Mouse (Mus musculus): ENCODE results near the gene Arhgef18.

The Arhgef18 gene

DNA sequence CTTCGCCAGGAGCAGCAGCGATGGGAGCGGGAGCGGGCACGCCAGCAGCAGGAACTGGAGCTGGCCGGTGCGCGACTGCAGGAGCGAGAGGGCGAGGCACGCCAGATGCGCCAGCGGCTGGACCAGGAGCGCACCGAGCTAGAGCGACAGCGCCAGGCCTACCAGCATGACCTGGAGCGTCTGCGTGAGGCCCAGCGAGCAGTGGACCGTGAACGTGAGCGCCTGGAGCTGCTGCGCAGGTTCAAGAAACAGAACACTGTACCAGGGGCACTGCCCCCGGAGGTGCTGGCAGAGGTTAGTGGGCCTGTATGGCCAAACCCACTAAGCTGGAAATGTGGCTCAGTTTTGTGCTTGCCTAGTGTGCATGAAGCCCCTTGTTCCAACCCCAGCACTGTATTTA, 59.2 kb downstream of the Arhgef18 start:
- no peak for DNase-seq (ENCODE audit: low spot score in 2 of 2)

DNA sequence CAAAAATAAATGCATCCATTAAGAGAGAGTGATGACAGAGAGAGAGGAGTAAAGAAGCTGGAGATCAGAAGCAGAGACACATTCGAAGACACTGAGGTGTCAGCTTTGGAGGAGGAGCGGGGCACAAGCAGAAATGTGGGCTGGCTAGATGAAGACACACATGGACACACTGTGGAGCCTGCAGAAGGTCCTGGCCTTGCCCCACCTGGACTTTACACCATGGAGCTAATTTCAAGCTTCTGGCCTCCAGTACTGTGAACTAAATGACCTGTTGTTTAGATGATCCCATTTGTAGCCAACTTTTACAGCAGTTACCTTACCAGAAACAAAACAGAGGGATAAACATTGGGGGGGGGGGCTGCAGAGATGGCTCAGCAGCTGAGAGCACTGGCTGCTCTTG, 70.4 kb downstream of the Arhgef18 start:
- DNase-seq (ENCODE audit: low spot score in 2 of 2), result no peak

DNA sequence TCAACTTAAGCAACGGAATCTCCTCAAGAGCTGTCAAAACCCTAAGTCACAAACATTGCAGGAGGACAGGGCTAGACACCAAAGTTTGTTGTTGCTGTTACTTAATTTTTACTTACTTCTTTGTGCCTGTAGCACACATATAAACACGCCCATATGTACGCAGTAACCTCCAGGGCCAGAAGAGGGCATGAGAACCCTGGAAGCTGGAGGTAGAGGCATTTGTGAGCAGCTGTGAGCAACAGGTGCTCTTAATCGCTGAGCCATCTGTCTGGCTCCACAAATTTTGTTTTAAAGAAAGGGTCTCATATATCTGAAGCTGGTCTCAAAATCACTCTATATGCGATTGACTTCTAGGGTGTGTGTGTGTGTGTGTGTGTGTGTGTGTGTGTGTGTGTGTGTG, 71.5 kb downstream of the Arhgef18 start:
- no peak for DNase-seq (ENCODE audit: low spot score in 2 of 2)

DNA sequence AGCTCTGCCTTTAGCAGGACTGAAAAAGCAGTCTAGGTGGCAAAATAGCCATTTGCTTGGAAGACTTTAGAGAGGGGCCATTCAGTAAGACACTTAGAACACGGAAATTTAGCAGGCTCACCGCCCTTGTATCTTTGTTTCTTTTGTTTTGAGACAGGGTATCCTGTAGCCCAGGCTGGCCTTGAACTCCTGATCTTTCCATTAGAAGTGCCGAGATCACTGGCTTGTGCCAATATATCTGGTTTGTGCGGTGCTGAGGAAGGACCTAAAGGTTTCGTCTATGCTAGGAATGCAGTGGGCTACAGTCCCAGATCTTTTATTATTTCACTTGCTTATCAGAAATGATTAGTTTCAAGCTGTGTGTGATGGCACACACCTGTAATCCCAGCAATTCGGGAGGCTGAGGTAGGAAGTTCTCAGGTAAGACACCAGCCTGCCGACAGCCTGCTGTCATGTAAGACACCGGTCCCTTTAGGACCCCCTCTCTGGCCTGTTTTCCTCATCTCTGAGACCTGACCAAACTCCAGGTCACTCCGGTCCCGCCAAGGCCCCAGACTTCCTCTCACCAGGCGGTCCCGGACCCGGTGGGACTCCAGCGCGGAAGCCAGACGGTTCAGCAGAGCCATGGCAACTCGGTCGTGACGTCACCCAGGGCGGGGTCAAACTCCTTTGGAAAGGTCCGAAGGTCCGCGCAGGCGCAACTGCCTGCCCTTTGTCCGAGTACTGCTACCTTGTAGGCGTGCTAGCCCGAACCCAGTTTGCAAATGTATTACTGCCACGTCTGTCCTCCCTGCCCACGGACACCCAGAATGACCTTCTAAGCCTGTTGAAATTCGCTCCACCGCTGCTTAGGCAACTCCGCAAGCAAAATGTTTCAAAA, 74.4 kb downstream of the Arhgef18 start, which contains the start of gene Pex11g:
TSS of gene Pex11g (minus strand) at position 675 of the 880 bp plus-strand sequence.
- DNase-seq (ENCODE audit: low spot score in 2 of 2), result peak; percentile 85 to 86

DNA sequence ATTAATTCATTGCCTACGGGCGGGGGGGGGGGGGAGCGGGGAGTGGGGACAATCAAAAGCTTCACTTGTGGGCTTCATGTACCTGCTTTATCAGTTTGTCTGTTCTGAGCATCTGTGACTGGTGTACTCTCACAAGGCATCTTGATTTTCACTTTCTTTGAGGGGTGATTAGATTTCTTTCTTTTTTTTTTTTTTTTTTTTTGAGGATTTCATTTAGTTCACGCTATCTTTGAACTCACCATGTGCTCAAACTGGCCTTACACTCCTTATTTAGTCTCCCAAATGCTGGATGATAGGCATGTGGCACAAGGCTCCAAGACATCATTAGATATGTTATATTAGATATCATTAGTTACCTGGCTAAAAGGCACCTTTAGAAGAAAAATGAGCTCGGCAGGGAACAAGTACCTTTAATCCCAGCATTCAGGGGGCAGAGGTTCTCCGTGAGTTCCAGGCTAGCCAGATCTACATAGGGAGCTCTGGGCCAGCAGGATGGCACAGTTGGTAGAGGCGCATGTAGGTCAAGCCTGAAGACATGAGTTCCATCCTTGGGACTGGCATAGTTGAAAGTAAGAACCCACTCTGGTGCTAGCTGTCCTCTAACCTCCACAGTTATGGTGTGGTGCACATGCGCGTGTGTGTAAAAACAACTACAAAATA, 75.2 kb downstream of the Arhgef18 start:
- DNase-seq (ENCODE audit: low spot score in 2 of 2), result no peak

DNA sequence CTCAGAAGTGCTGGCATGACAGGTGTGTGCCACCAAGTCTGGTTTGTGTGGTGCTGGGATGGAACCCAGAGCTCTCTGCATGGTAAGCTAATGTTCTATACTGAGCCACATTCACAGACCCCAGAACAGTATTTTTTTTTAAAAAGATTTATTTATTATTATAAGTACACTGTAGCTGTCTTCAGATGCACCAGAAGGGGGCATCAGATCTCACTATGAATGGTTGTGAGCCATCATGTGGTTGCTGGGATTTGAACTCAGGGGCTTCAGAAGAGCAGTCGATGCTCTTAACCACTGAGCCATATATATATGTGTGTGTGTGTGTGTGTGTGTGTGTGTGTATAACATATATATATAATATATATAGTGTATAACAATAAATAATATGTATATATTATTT, 76.0 kb downstream of the Arhgef18 start:
- DNase-seq (ENCODE audit: low spot score in 2 of 2), result no peak

DNA sequence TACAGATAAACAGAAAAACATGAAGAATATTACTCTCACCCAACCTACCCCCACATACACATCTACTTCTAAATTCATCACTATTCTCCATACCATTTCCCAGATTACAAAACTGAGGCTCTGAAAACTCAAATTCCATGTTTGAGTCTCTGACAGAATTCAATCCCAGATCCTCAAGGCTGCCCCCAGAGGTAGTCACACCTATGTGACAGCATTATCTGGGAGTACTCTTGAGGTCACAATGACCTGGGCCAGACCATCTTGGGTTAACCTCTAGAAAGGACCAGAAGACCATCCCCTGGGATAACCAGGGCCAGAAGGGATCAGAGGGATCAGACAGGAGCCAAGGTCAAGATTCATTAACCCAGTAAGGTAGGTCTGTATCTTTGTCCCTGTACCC, 77.8 kb downstream of the Arhgef18 start, which contains the start of gene Tex45:
TSS of gene Tex45 (plus strand) at position 301 of the 400 bp plus-strand sequence.
- no peak for DNase-seq (ENCODE audit: low spot score in 2 of 2)

DNA sequence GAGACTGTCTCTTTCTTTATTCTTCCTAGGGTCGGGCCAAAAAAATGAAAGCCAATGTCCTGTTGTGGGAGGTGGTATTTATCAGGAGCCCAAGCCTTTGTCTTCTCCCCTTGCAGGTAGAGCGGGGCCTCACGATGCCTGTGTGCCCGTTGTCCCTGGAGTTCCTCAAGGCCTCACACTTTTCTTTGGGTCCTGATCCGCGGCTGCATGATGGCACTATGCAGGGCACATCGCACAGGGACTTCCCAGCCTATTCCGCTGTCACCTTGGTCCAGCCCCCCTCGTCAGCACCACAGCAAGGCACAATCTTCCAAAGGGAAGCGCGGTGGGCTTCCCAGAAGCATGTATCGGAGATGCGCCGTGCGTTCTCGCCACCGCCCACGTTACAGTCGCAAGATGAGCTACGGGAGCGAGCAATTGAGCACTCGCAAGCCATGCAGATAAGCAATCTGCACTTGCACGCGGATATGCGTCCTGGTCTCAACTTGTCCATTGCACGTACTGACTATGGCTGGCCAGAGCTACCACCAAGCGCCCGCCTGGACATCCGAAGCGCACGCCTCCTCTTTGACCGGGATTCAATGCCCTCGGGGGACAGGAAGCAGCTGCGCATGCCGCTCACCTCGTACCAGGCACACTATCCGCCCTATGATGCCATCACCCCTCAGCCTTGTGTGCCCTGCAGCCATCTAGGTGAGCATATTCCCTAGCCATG, 83.1 kb downstream of the Arhgef18 start:
- DNase-seq (ENCODE audit: low spot score in 2 of 2), result no peak

DNA sequence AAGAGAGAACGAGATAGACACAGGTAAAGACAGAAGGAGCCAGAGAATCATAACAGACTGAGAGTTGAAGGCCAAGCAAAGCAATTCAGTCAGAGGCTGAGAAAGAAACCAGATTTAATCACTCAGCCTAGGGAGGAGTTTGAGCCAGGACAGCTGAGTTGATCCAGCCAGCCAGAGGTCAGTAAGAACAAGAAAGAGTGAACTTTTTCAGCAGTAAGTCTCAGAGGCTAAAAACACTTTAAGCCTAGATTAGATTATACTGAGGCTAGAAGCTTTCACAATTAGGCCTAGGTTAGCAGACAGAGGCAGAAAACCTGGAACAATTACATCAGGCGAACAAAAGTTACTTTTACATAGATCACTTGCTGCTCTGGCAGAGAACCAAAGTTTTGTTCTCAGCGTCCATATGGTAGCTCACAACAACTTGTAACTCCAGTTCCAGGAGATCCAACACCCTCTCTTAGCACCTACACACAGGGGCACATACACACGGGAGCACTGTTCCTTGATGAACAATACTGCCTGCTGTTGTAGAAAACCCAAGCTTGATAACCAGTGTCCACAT, 87.5 kb downstream of the Arhgef18 start:
- DNase-seq (ENCODE audit: low spot score in 2 of 2), result no peak

DNA sequence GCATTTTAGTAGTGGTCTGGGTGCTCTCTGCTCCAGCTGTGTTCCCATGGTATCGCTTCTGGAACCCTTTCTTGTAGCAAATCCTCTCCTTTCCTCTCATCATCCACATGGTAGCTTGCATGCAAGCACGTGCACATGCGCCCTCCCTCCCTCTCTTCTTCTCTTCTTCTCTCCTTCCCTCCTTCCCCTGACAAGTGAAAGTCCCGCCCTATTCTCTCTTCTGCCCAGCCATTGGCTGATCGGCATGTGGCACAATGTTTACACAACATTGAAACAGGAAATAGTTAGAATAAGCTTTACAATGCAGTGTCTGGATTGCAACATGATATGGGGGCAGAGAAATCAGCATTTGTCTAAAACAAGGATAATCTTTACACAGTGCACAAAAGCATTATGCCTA, 88.8 kb downstream of the Arhgef18 start:
- DNase-seq (ENCODE audit: low spot score in 2 of 2), result no peak

DNA sequence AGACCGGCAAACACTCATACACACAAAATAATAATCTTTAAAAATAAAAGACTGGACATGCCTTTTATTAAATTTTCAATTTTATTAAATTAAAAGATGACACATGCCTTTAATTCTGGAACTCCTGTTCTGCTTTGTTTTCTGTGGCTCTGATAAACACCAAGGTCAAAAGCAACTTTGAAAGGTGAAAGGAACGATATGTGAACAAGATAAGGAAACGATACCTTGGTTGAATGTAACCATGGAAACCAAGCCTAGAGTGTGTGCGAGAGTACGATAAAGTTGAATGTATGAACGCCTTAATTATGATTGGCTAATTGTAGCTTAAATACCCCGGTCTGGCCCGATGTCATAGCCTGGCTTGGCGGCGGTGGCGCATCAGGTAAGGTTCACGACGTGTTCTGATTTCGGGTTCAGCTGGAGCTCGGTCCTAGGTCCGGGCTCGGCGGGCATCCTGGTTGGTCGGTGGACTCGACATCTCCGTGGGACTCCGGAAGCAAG, 89.5 kb downstream of the Arhgef18 start:
- DNase-seq (ENCODE audit: low spot score in 2 of 2), result no peak

DNA sequence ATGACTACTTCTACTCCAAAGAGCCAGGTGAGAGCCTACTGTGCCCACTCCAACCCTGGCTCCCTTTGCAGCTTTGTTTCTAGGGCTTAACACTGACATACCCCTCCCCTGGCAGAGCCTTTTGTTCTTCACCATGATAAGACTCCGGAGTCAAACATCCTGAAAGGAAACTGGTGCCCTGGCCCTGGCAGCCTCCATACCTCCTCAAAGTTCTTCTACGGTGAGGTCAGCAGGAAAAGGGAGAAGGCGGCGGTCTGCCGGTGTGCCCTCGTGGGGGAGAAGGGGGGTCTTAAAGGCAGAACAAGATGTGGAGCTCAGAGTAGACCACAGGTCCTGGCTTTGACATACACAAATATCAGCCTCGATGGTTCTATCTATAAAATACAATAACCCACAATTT, 90.7 kb downstream of the Arhgef18 start:
- no peak for DNase-seq (ENCODE audit: low spot score in 2 of 2)

DNA sequence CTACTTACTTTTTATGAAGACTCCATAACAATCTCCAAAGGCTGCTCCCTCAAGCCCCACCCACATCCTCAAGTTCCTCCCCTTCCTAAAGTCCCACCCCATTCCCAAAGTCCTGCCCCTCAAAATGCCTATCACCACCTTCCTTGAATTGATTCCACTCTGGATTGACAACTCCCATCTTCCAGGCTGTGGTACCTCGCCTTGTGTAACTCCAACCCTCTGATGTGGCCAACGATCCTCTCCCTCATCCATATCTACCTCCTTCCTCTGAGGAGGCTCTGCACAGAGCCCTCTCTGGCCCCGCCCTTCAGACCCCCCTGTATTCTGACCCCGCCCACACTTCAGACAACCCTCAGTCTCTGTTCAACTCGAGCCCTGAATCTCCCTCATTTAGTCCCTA, 92.4 kb downstream of the Arhgef18 start:
- DNase-seq (ENCODE audit: low spot score in 2 of 2), result no peak

DNA sequence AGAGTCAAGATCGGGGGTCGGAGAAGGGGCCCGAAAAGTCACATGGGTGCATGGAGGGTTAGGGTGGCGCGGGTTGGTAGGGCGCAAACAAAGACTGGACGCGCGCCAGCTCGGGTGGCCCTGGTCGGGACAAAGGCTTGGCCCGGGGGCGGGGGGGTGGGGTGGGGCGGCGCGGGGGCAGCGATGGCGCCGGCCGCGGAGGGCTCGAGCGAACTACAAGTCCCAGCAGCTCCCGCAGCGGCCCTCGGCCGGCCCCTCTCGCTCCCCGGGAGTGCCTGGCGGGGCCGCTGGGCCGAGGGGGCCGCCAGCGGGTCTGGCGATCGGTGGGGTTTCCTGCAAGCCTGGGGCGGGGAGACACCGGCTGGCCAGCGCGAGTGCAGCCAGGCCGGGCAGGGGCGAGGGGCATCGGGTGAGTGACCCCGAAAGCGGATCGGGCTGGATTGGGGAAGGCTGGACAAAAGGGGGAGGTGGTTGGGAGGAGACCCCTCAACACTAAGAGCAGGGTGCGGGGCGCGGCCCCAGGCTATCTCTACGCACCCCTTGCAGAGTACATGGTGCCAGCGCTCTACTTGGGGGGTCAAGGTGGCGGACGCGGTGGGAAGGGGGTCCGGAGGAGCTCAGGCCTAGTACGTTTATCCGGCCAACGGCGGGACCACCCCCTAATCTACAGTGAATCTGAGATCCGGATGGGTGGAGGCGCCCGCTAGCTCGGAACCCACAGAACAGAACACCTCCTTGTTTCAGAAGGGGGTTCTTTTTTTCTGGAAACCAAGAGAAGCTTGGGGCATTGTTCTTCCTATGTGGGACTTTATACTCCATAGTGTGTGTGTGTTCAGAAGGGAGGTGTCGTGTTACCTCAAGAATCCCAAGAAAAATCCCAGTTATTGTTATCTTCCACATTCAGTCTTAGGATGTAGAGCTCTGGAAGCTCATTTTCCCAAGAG, 100.4 kb downstream of the Arhgef18 start, which contains the start of gene Zfp358:
TSS of gene Zfp358 (plus strand) at position 238 of the 944 bp plus-strand sequence.
- DNase-seq (ENCODE audit: low spot score in 2 of 2), result peak; percentile 49 to 64

DNA sequence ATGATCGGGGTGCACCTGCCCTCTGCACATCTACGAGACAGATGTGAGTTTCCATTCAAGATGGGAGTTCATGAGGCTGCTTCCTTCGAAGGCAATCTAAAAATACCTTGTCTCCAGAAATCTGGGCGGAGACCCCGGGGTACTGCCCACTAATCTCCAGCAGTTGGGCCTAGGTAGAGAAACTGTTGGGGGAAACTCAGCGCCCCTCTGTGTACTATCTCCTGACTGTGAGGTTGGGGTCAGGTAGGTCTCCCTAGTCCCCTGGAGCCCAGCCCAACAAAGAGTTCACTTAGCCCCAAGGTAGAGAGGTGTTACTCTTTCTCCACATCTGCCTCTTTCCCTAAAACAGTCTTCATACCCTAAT, 101.0 kb downstream of the Arhgef18 start:
- DNase-seq (ENCODE audit: low spot score in 2 of 2), result no peak

DNA sequence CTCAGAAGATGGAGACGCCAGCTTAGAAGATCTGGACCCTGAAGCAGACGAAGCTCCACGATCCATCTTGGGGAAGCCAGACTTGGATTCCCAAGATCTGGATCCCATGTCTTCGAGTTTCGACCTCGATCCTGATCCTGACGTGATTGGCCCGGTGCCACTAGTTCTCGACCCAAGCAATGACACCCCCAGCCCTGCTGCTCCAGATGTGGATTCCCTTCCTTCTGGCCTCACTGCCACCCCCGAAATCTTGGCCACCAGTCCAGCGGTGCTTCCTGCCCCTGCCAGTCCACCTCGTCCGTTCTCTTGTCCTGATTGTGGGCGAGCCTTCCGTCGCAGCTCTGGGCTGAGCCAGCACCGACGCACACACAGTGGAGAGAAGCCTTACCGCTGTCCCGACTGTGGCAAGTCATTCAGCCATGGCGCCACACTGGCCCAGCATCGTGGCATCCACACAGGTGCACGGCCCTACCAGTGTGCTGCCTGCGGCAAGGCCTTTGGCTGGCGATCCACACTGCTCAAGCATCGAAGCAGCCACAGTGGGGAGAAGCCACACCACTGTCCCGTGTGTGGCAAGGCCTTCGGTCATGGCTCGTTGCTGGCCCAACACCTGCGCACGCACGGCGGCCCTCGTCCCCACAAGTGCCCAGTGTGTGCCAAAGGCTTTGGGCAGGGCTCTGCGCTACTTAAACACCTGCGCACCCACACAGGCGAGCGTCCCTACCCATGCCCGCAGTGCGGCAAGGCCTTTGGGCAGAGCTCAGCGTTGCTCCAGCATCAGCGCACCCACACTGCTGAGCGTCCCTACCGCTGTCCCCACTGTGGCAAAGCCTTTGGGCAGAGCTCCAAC, 103.0 kb downstream of the Arhgef18 start:
- DNase-seq (ENCODE audit: low spot score in 2 of 2), result no peak

DNA sequence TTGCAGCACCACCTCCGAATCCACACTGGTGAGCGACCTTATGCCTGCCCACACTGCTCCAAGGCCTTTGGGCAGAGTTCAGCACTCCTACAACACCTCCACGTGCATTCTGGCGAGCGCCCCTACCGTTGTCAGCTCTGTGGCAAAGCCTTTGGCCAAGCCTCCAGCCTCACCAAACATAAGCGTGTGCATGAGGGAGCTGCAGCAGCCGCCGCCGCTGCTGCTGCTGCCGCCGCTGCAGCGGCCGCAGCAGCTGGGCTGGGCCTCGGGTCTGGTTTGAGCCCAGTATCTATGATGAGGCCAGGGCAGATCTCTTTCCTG, 103.6 kb downstream of the Arhgef18 start:
- DNase-seq (ENCODE audit: low spot score in 2 of 2), result no peak

DNA sequence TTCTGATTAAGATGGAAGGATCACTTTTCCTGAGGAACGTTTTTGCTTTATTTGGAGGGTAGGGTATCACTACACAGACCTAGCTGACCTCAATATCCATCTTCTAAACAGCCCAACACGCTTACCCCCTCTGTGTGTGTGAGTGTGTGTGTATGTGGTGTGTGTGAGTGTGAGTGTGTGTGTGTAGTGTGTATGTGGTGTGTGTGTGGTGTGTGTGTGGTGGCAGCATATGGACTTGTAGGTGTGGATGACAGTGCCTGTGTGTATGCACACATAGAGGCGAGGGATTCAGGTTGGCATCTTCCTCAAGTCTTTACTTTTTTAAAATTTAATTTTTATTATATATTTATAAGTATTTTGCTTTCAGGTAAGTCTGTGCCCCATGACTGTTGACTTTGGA, 105.8 kb downstream of the Arhgef18 start:
- no peak for DNase-seq (ENCODE audit: low spot score in 2 of 2)

DNA sequence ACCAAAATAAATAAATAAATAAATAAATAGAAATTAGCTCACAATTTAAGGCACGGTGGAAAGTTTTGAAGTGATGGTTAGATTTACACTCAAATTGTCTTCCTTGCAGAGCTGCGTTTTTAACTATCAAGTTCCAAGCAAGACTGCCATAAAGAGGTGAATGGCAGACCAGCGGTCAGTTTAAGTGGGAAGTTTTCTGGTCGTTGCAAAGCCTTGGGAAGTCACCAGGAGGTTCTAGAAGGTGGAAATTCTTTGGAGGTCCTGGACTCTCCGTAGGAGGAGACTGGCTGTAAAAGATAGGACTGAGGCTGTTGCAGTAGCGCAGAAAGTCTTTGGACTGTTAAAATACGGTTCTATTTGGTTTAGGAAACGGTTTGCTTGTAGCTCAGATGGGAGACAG, 106.9 kb downstream of the Arhgef18 start:
- DNase-seq (ENCODE audit: low spot score in 2 of 2), result no peak
